Mouse (Mus musculus) adrenal gland, adult 8-10 months (tissue): ENCODE measurements around the gene Mynn. TPM values are rescaled to one million over a fixed set of nuclear protein-coding genes. Genes with fewer than 3 reads are reported as not detected.
"Not testable (repeated sequence)": the region's sequence is repeated elsewhere in the genome, so short reads cannot be mapped to it uniquely, and the experiment has no call there.

Experiments
- DNase-seq: peaks from one replicate; pipeline ENCODE4 v3.0.0; 2022
- total RNA-seq, 4 experiments: library from RNA; stranded (reverse); gene quantifications; 2 replicates each; pipeline ENCODE4 v1.2.4; 2022

The Mynn gene
- total RNA-seq, result 10 to 100 TPM; 17.2 to 25.9 (median 20.4) TPM

- DNase-seq, result peak; percentile 95
Observed at GRCm38 (mm10) chr3:30602065-30602739, at the start of gene Mynn. TSS of gene Mynn (plus strand) at chr3:30602065.

GRCm38 (mm10) chr3:30553741-30554140 lies 48.1 kb upstream of the Mynn start:
- no peak for DNase-seq

- no peak for DNase-seq
Observed at GRCm38 (mm10) chr3:30560677-30561314, 41.1 kb upstream of the Mynn start.

- not testable (repeated sequence) for DNase-seq
Observed at GRCm38 (mm10) chr3:30566333-30566732, 35.5 kb upstream of the Mynn start.

- DNase-seq, result no peak
Observed at GRCm38 (mm10) chr3:30573549-30573948, 28.3 kb upstream of the Mynn start.

GRCm38 (mm10) chr3:30588865-30589264 lies 13.0 kb upstream of the Mynn start:
- DNase-seq, result no peak

GRCm38 (mm10) chr3:30592418-30592853 lies 9.4 kb upstream of the Mynn start:
- DNase-seq, result no peak

- DNase-seq, result no peak
Observed at GRCm38 (mm10) chr3:30593719-30594485, 8.0 kb upstream of the Mynn start.

GRCm38 (mm10) chr3:30595111-30595832 lies 6.6 kb upstream of the Mynn start:
- no peak for DNase-seq

GRCm38 (mm10) chr3:30597271-30597670 lies 4.6 kb upstream of the Mynn start:
- DNase-seq, result no peak

- DNase-seq, result no peak
Observed at GRCm38 (mm10) chr3:30599711-30600545, 1.9 kb upstream of the Mynn start, which contains the start of gene Actrt3. TSS of gene Actrt3 (minus strand) at chr3:30599939.

GRCm38 (mm10) chr3:30600717-30601116 lies 1.1 kb upstream of the Mynn start:
- DNase-seq, result peak; percentile 31

- DNase-seq, result peak; percentile 77
Observed at GRCm38 (mm10) chr3:30601175-30601574, 690 bp upstream of the Mynn start.

- DNase-seq, result no peak
Observed at GRCm38 (mm10) chr3:30601610-30602064, 228 bp upstream of the Mynn start.

- DNase-seq, result no peak
Observed at GRCm38 (mm10) chr3:30602740-30603098, 854 bp downstream of the Mynn start.

GRCm38 (mm10) chr3:30603256-30603655 lies 1.4 kb downstream of the Mynn start:
- no peak for DNase-seq

GRCm38 (mm10) chr3:30608999-30609398 lies 7.1 kb downstream of the Mynn start:
- DNase-seq, result no peak

- DNase-seq, result no peak
Observed at GRCm38 (mm10) chr3:30610930-30611329, 9.1 kb downstream of the Mynn start.

GRCm38 (mm10) chr3:30620132-30620531 lies 18.3 kb downstream of the Mynn start:
- DNase-seq, result no peak

- no peak for DNase-seq
Observed at GRCm38 (mm10) chr3:30633681-30634080, 31.8 kb downstream of the Mynn start.

GRCm38 (mm10) chr3:30635629-30636028 lies 33.8 kb downstream of the Mynn start:
- no peak for DNase-seq

- no peak for DNase-seq
Observed at GRCm38 (mm10) chr3:30644207-30644606, 42.3 kb downstream of the Mynn start, which contains the start of gene Lrriq4. TSS of gene Lrriq4 (plus strand) at chr3:30644507.
